Mouse (Mus musculus) stomach, postnatal 0 days (tissue): ENCODE data around the gene Gm49325. TPM values are rescaled to one million over a fixed set of nuclear protein-coding genes. Genes with fewer than 3 reads are reported as not detected.

Experiments
- ATAC-seq: fragments of 200-750 bp; cut with Nextera tagmentation; 2 replicates; pipeline ENCODE4 v1.8.0; 2017; ENCODE audit not compliant: low FRiP score, low TSS enrichment
- DNase-seq: peaks from one replicate; pipeline ENCODE4 v3.0.0-alpha.2; 2016; ENCODE audit warnings: low spot score
- H3K27ac ChIP-seq: fragments of 300-500 bp; sonication (generic); replicated peaks from 2 replicates; pipeline ENCODE4 v1.5.1; 2014; ENCODE audit warnings: mild to moderate bottlenecking, control low read depth
- H3K27me3 ChIP-seq: fragments of 300-500 bp; sonication (generic); 2 replicates; pipeline ENCODE4 v1.6.1; 2014; ENCODE audit warnings: low read length; ENCODE audit not compliant: control insufficient read depth, insufficient read depth
- H3K36me3 ChIP-seq: fragments of 300-500 bp; sonication (generic); 2 replicates; pipeline ENCODE4 v1.6.1; 2014; ENCODE audit warnings: low read length, mixed read lengths; ENCODE audit not compliant: control insufficient read depth, insufficient read depth
- H3K4me1 ChIP-seq: fragments of 300-500 bp; sonication (generic); replicated peaks from 2 replicates; pipeline ENCODE4 v1.6.1; 2014; ENCODE audit warnings: antibody characterized with exemption; ENCODE audit not compliant: control insufficient read depth, insufficient read depth
- H3K4me2 ChIP-seq: fragments of 300-500 bp; sonication (generic); replicated peaks from 2 replicates; pipeline ENCODE4 v1.6.1; 2014; ENCODE audit warnings: low read depth, mild to moderate bottlenecking, control low read depth, moderate library complexity
- H3K4me3 ChIP-seq: fragments of 300-500 bp; sonication (generic); 2 replicates; pipeline ENCODE4 v1.5.1; 2014; ENCODE audit warnings: low read depth, low read length, control low read depth
- H3K9ac ChIP-seq: fragments of 300-500 bp; sonication (generic); 2 replicates; pipeline ENCODE4 v1.6.1; 2014; ENCODE audit warnings: mild to moderate bottlenecking, low read length, control low read depth, mixed read lengths
- H3K9me3 ChIP-seq: fragments of 300-500 bp; sonication (generic); 2 replicates; pipeline ENCODE4 v1.6.1; 2016; ENCODE audit warnings: low read length; ENCODE audit not compliant: control insufficient read depth
- CTCF ChIP-seq: IDR thresholded peaks from 2 replicates; pipeline ENCODE4 v1.5.1; 2016; ENCODE audit warnings: antibody characterized with exemption, low read depth, mild to moderate bottlenecking, moderate library complexity
- EP300 ChIP-seq: optimal IDR thresholded peaks from 2 replicates; pipeline ENCODE3; 2016; ENCODE audit warnings: antibody characterized with exemption
- WGBS: fragments of 180-500 bp; shearing (Covaris S2); extraction: QIAGEN DNeasy Blood & Tissue Kit; methylation state at CpG from one replicate; pipeline ENCODE4 v1.1.7; 2014; 5-methylcytosine and 5-hydroxymethylcytosine counted together
- polyA plus RNA-seq: library from polyadenylated mRNA; unstranded; fragments of >200 nt; fragmentation: Nextera tagmentation; extraction: Ambion mirVana; gene quantifications from 2 replicates; pipeline ENCODE4 v1.2.1, GENCODE M21; 2015

Gm49325 gene
- polyA plus RNA-seq, 1 experiment from 2014 or later, result 17.3 TPM

DNA sequence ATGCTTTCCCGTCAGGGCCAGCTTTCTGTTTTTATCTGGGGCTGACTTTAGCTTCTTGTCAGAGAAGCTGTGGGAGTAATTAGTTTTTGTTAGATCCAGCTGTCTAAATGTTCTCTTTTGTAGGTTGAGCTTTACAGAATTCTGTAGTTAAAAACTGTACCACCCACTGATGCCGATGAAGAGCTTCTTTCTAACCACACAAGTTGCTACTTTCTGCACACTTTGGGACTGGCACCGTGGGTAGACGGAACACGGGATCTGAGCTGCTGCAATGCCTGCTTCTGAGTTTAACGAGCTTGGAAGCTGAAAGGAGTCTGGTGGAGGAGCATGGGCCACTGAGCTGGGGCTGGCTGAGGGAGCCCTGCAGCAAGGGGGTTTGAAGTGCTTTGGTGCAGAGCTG is 14.5 kb upstream of the Gm49325 start:
- no peak overlapping the region for H3K4me2 ChIP-seq
- H3K9me3 ChIP-seq, result no peaks in the 10 kb centered on the region
- H3K27ac ChIP-seq, result no peak overlapping the region
- H3K4me3 ChIP-seq, result no peak overlapping the region
- H3K4me1 ChIP-seq, result no peaks in the 10 kb centered on the region
- H3K9ac ChIP-seq, result no peak overlapping the region
- TF ChIP-seq CTCF (no peak), EP300 (no peak)
- DNase-seq, result no peak
- H3K36me3 ChIP-seq, result peaks cover 40% of the 10 kb centered on the region
- WGBS, result 75% methylated on average over 6 of the region's 6 CpGs
- no peaks in the 10 kb centered on the region for H3K27me3 ChIP-seq
- no peak for ATAC-seq

DNA sequence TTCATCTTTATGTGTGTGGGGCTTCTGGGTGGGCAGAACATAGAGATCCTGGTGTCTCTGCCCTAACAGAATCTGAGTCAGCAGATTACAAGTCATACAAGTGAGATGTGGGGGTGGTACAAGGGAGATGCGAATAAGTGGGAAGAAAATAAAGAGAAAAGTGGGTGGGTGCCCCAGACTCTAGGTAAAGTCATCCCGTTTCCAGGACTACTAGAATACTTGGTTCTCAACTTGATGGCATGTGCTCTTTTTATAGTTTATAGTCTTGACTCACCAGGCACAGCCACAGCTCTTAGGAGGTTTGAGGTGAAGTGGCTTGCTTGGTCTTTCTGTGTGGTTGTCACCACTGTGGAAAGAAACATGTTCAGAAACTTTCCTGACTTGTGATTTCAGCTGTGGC is 9.9 kb upstream of the Gm49325 start:
- DNase-seq, result no peak
- H3K27ac ChIP-seq, result no peak overlapping the region
- no peak overlapping the region for H3K9ac ChIP-seq
- TF ChIP-seq EP300 (no peak), CTCF (no peak)
- H3K9me3 ChIP-seq, result no peaks in the 10 kb centered on the region
- H3K4me1 ChIP-seq, result no peaks in the 10 kb centered on the region
- ATAC-seq, result no peak
- peaks cover 42% of the 10 kb centered on the region for H3K36me3 ChIP-seq
- WGBS, result 86% methylated on average over 2 of the region's 2 CpGs
- H3K27me3 ChIP-seq, result no peaks in the 10 kb centered on the region
- no peak overlapping the region for H3K4me3 ChIP-seq
- no peak overlapping the region for H3K4me2 ChIP-seq

DNA sequence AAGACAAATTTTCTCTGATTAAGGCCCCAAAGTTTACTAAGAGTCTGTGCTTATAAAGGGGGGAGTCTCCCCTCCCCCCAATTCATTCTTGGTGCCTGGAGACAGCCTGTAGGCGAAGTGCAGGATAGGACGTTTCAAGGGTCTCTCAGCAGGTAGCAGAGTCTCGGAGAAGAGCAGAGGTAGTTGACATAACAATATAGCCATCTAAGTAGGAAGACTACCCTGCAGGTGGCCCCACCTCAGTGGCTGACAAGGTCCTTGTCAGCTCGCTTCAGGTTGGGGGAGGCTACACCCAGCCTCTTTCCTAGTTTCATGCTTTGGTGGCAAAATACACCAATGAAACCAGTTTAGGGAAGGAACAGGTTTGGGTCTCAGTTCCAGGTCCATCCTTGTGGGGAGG is 3.0 kb upstream of the Gm49325 start:
- DNase-seq (no peak), ATAC-seq (no peak)
- Histone ChIP-seq H3K36me3 (peaks cover 4% of the 10 kb centered on the region), H3K27me3 (no peaks in the 10 kb centered on the region), H3K9ac (no peak overlapping the region), H3K4me2 (no peak overlapping the region), H3K4me3 (no peak overlapping the region), H3K27ac (no peak overlapping the region), H3K4me1 (peaks cover 7% of the 10 kb centered on the region; the same call in 1 of the 2 replicates), H3K9me3 (no peaks in the 10 kb centered on the region)
- TF ChIP-seq CTCF, result no peak
- no peak for TF ChIP-seq EP300
- WGBS, result 71% methylated on average over 4 of the region's 4 CpGs

DNA sequence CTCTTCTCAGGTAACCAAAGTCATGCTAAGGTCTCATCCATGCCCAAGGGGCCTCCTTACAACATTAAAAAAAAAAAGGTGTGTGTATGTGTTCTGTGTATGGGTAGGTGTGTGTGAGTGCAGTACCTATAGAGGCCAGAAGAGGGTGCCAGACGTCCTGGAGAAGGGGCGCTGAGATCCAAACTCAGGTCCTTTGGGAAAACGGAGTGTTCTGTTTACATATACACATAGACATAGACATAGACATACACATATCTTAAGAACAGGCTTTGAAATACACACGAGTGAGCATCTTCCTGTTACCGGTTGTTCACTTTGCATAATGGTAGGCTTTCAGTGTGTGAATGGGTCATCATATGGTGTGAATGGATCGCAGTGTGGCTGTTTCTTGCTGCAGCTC is 1.9 kb upstream of the Gm49325 start:
- H3K27ac ChIP-seq, result no peak overlapping the region
- no peaks in the 10 kb centered on the region for H3K27me3 ChIP-seq
- H3K4me2 ChIP-seq, result no peak overlapping the region
- TF ChIP-seq CTCF (peak; percentile 55), EP300 (no peak)
- H3K4me3 ChIP-seq, result no peak overlapping the region
- 92% methylated on average over 6 of the region's 6 CpGs for WGBS
- peaks cover 7% of the 10 kb centered on the region; the same call in 1 of the 2 replicates for H3K4me1 ChIP-seq
- no peak overlapping the region for H3K9ac ChIP-seq
- no peaks in the 10 kb centered on the region for H3K9me3 ChIP-seq
- DNase-seq (no peak), ATAC-seq (no peak)
- H3K36me3 ChIP-seq, result no peaks in the 10 kb centered on the region

DNA sequence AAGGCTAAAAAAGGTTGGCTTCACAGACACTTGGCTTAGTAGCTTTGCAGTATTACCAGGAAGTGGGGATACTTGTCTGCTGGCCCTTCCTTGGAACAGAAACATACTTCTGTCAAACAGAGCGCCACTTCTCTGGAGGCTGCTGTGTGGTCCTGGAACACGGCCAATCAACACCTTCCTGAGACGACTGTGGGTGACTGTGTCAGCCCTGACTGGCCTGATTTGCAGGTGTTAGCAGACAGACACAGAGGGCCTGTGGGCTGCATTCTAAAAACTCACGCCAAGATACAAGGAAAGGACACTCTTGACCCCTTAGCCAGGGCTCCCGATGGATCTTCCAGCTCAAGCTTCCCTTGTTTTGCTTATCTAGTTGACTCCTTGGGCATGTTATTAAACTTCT is 1.0 kb upstream of the Gm49325 start:
- Histone ChIP-seq H3K36me3 (no peaks in the 10 kb centered on the region), H3K27me3 (no peaks in the 10 kb centered on the region), H3K4me3 (no peak overlapping the region), H3K9me3 (no peaks in the 10 kb centered on the region), H3K9ac (no peak overlapping the region), H3K4me2 (no peak overlapping the region), H3K27ac (peak overlapping the region; percentile 99), H3K4me1 (peaks cover 7% of the 10 kb centered on the region; the same call in 1 of the 2 replicates)
- 49% methylated on average over 5 of the region's 5 CpGs for WGBS
- TF ChIP-seq EP300 (no peak), CTCF (no peak)
- DNase-seq (peak; percentile 63), ATAC-seq (no peak)

DNA sequence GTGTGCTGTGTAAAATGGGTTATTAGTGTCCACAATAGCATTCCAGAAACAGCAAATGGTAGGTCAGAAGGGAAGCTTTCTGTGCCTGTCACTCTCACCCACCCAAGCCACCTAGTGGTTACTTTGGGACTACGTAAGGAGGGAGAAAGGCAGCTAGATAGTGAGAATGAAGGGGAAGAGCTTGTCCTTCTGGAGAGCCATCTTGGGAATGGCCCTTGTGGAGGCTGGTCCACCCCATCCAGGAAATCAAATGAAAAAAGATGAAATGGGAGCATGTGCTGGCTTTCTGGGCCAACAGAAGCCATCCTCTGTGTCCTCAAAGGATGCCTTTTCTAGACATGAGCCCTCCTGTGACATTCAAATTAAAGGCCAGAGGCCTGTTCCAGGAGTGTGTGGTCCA is 629 bp upstream of the Gm49325 start:
- H3K36me3 ChIP-seq, result 0 out of 2 replicates have a peak, but pooled peaks cover 3% of the 10 kb centered on the region
- DNase-seq (peak; percentile 46), ATAC-seq (0 out of 2 replicates have a peak, but pooled peaks have one; percentile 0)
- H3K4me2 ChIP-seq, result peak overlapping the region; percentile 95
- H3K4me1 ChIP-seq, result peaks cover 7% of the 10 kb centered on the region; the same call in 1 of the 2 replicates
- 19% methylated on average over 1 of the region's 1 CpGs for WGBS
- peak overlapping the region; percentile 99 for H3K27ac ChIP-seq
- H3K4me3 ChIP-seq, result no peak overlapping the region
- peak overlapping the region; percentile 91 for H3K9ac ChIP-seq
- H3K9me3 ChIP-seq, result no peaks in the 10 kb centered on the region
- no peak for TF ChIP-seq EP300
- peak; percentile 79 for TF ChIP-seq CTCF
- no peaks in the 10 kb centered on the region for H3K27me3 ChIP-seq
